25 mouse cellular contexts compared by ENCODE assay signal in genomic region chr13:80518836-80519235, GRCm38 (mm10).
A peak's percentile ranks its signal among the peaks of the same experiment; 100 is the strongest.
DNase-seq lines count a peak whose midpoint lies in the region; ATAC-seq and TF ChIP-seq lines count a peak whose summit lies in the region.
"Had no signal": no experiment of that assay in that cellular context is flagged by ENCODE, and none has a peak within 500 bp of the region (broad histone marks: within the 10 kb centered on the region; RNA-seq: fewer than 3 reads in every experiment).

No protein-coding gene starts in this region.

- H3K4me1 ChIP-seq in heart, adult 2 months (ENCODE audit: control insufficient read depth, insufficient read depth, low read length), result no peaks in the 10 kb centered on the region
- H3K4me1 ChIP-seq in heart, embryonic 11.5 days (ENCODE audit: control insufficient read depth, insufficient read depth, low read length), result no peaks in the 10 kb centered on the region
- no peaks in the 10 kb centered on the region for H3K4me1 ChIP-seq in liver, postnatal 0 days (ENCODE audit: insufficient read depth)
- no peaks in the 10 kb centered on the region for H3K4me1 ChIP-seq in ES-E14 (ENCODE audit: control insufficient read depth in 2 of 2, insufficient read depth in 2 of 2, low read length in 2 of 2, poor library complexity in 1 of 2)
- no peaks in the 10 kb centered on the region for H3K4me1 ChIP-seq in stomach, postnatal 0 days (replicated peaks; ENCODE audit: control insufficient read depth, insufficient read depth)
- H3K4me1 ChIP-seq in thymus, adult 2 months (replicated peaks; ENCODE audit: control insufficient read depth, insufficient read depth, low read length), result no peaks in the 10 kb centered on the region
- H3K4me1 ChIP-seq: heart, embryonic 12.5 days; kidney, embryonic 15.5 days; limb, embryonic 12.5 days; liver, embryonic 12.5 days; lung, embryonic 15.5 days; midbrain, embryonic 10.5 days had no signal

- 80% methylated on average over 1 of the region's 1 CpGs for WGBS in heart, adult 2 months
- WGBS in heart, embryonic 11.5 days (ENCODE audit: insufficient replicate concordance), result 59% methylated on average over 1 of the region's 1 CpGs
- 61% methylated on average over 1 of the region's 1 CpGs for WGBS in liver, postnatal 0 days (ENCODE audit: insufficient replicate concordance)
- 86% methylated on average over 1 of the region's 1 CpGs for WGBS in stomach, postnatal 0 days
- WGBS in thymus, adult 2 months, result 80% methylated on average over 1 of the region's 1 CpGs

- H3K4me2 ChIP-seq in heart, embryonic 11.5 days, result no peak overlapping the region
- H3K4me2 ChIP-seq in liver, postnatal 0 days (ENCODE audit: low read depth, low read length), result no peak overlapping the region
- H3K4me2 ChIP-seq in stomach, postnatal 0 days (replicated peaks; ENCODE audit: low read depth), result no peak overlapping the region
- H3K4me2 ChIP-seq: heart, embryonic 12.5 days; kidney, embryonic 15.5 days; limb, embryonic 12.5 days; liver, embryonic 12.5 days; lung, embryonic 15.5 days had no signal

- DNase-seq in heart, adult 2 months, result no peak
- DNase-seq in liver, postnatal 0 days, result no peak
- DNase-seq in liver, result no peak
- DNase-seq in ES-E14 (ENCODE audit: low read depth, low spot score), result peak; percentile 27
- no peak for DNase-seq in stomach, postnatal 0 days (ENCODE audit: low spot score)
- DNase-seq in thymus, adult 2 months, result no peak
- no peak for DNase-seq in cerebellum, postnatal 10 days
- DNase-seq: adrenal gland, adult 2 months; cerebellum, adult 18-20 months; cerebellum, postnatal 25 days; heart, postnatal 14 days; kidney, adult 11 months; right cerebral cortex, adult 18-20 months had no signal

- no peaks in the 10 kb centered on the region for H3K27me3 ChIP-seq in heart, adult 2 months (ENCODE audit: control insufficient read depth, insufficient read depth, low read length)
- no peaks in the 10 kb centered on the region for H3K27me3 ChIP-seq in heart, embryonic 11.5 days (ENCODE audit: control insufficient read depth, insufficient read depth, low read length)
- H3K27me3 ChIP-seq in liver, postnatal 0 days (ENCODE audit: insufficient read depth, low read length), result no peaks in the 10 kb centered on the region
- no peaks in the 10 kb centered on the region for H3K27me3 ChIP-seq in stomach, postnatal 0 days (ENCODE audit: control insufficient read depth, insufficient read depth, low read length)
- no peaks in the 10 kb centered on the region for H3K27me3 ChIP-seq in thymus, adult 2 months (ENCODE audit: control insufficient read depth, insufficient read depth, low read length)
- H3K27me3 ChIP-seq: heart, embryonic 12.5 days; kidney, embryonic 15.5 days; limb, embryonic 12.5 days; liver, embryonic 12.5 days; lung, embryonic 15.5 days had no signal

- no peak overlapping the region for H3K27ac ChIP-seq in heart, adult 2 months
- H3K27ac ChIP-seq in heart, embryonic 11.5 days (ENCODE audit: low read depth, low read length), result no peak overlapping the region
- H3K27ac ChIP-seq in liver, postnatal 0 days (ENCODE audit: low read depth), result no peak overlapping the region
- no peak overlapping the region for H3K27ac ChIP-seq in ES-E14 (ENCODE audit: insufficient read depth, low read depth, low read length, poor library complexity, severe bottlenecking)
- no peak overlapping the region for H3K27ac ChIP-seq in stomach, postnatal 0 days (replicated peaks)
- H3K27ac ChIP-seq in thymus, adult 2 months (ENCODE audit: control insufficient read depth, insufficient read depth, low read length), result no peak overlapping the region
- H3K27ac ChIP-seq: hindbrain, postnatal 0 days; kidney, embryonic 15.5 days; limb, embryonic 12.5 days; liver, embryonic 12.5 days; lung, embryonic 15.5 days; macrophage; midbrain, embryonic 10.5 days had no signal

- no peak overlapping the region for H3K9ac ChIP-seq in heart, adult 2 months (ENCODE audit: low read depth, low read length)
- no peak overlapping the region for H3K9ac ChIP-seq in heart, embryonic 11.5 days (ENCODE audit: low read depth, low read length)
- H3K9ac ChIP-seq in liver, postnatal 0 days (replicated peaks), result no peak overlapping the region
- H3K9ac ChIP-seq in ES-E14 (ENCODE audit: insufficient read depth, low read depth, low read length, poor library complexity, severe bottlenecking), result no peak overlapping the region
- no peak overlapping the region for H3K9ac ChIP-seq in stomach, postnatal 0 days (ENCODE audit: low read length)
- H3K9ac ChIP-seq: heart, embryonic 12.5 days; kidney, embryonic 15.5 days; limb, embryonic 12.5 days; liver, embryonic 12.5 days; lung, embryonic 15.5 days had no signal

- no peaks in the 10 kb centered on the region for H3K79me2 ChIP-seq in heart, adult 2 months (replicated peaks; ENCODE audit: control insufficient read depth, insufficient read depth, low read length)

- no peak for TF ChIP-seq EP300 in heart, adult 2 months (IDR thresholded peaks at IDR 0.05; ENCODE audit: insufficient read depth, low read depth, low read length)
- TF ChIP-seq EP300 in liver, postnatal 0 days (IDR thresholded peaks at IDR 0.05; ENCODE audit: low read depth), result no peak
- no peak for TF ChIP-seq EP300 in stomach, postnatal 0 days (optimal IDR thresholded peaks at IDR 0.05)

- in situ Hi-C loops in ES-E14 (cut with MboI; ENCODE audit: low sequenced_read_pairs in 2 of 2, unreplicated experiment in 2 of 2), result no loop called here

- intact Hi-C loops in heart, adult 2 months (cut with DNase I), result no loop called here

- ATAC-seq in heart, embryonic 11.5 days (replicated peaks; ENCODE audit: insufficient number of reproducible peaks, low FRiP score, low TSS enrichment), result no peak
- ATAC-seq in liver, postnatal 0 days, result no peak
- no peak for ATAC-seq in stomach, postnatal 0 days (ENCODE audit: low FRiP score, low TSS enrichment)
- ATAC-seq: forebrain, embryonic 14.5 days; hindbrain, postnatal 0 days; liver, embryonic 12.5 days; midbrain, embryonic 16.5 days had no signal

- TF ChIP-seq CTCF in heart, adult 2 months (IDR thresholded peaks at IDR 0.05), result peak; percentile 35
- TF ChIP-seq CTCF in liver, postnatal 0 days (IDR thresholded peaks at IDR 0.05; ENCODE audit: low read depth), result 0 out of 2 replicates have a peak, but pooled peaks have one; percentile 2
- TF ChIP-seq CTCF in stomach, postnatal 0 days (IDR thresholded peaks at IDR 0.05; ENCODE audit: low read depth), result 0 out of 2 replicates have a peak, but pooled peaks have one; percentile 18
- no peak for TF ChIP-seq CTCF in thymus, adult 2 months (IDR thresholded peaks at IDR 0.05; ENCODE audit: borderline replicate concordance, control insufficient read depth, extremely low read depth, insufficient read depth, low read length, poor library complexity)

- no peak for TF ChIP-seq POLR2A in heart, adult 2 months (IDR thresholded peaks at IDR 0.05; ENCODE audit: insufficient read depth, low read depth, low read length)
- no peak for TF ChIP-seq POLR2A in thymus, adult 2 months (IDR thresholded peaks at IDR 0.05; ENCODE audit: control insufficient read depth, extremely low read depth, insufficient read depth, low read length, poor library complexity)

- H3K4me3 ChIP-seq in heart, adult 2 months, result no peak overlapping the region
- H3K4me3 ChIP-seq in heart, embryonic 11.5 days (ENCODE audit: low read depth, low read length), result no peak overlapping the region
- H3K4me3 ChIP-seq in liver, postnatal 0 days (ENCODE audit: low read depth, low read length), result no peak overlapping the region
- no peak overlapping the region for H3K4me3 ChIP-seq in ES-E14 (ENCODE audit: insufficient read depth in 1 of 2, low read depth in 1 of 2, low read length in 2 of 2, poor library complexity in 1 of 2, severe bottlenecking in 1 of 2)
- no peak overlapping the region for H3K4me3 ChIP-seq in stomach, postnatal 0 days (ENCODE audit: low read depth, low read length)
- no peak overlapping the region for H3K4me3 ChIP-seq in thymus, adult 2 months (ENCODE audit: control insufficient read depth, insufficient read depth, low read length)
- H3K4me3 ChIP-seq: heart, embryonic 12.5 days; kidney, embryonic 15.5 days; limb, embryonic 12.5 days; liver, embryonic 12.5 days; lung, embryonic 15.5 days; midbrain, embryonic 10.5 days; myocyte had no signal

- H3K36me3 ChIP-seq in heart, adult 2 months (ENCODE audit: control insufficient read depth, insufficient read depth, low read length), result no peaks in the 10 kb centered on the region
- H3K36me3 ChIP-seq in heart, embryonic 11.5 days (ENCODE audit: control insufficient read depth, insufficient read depth, low read length), result no peaks in the 10 kb centered on the region
- H3K36me3 ChIP-seq in liver, postnatal 0 days (replicated peaks; ENCODE audit: insufficient read depth, low read length), result no peaks in the 10 kb centered on the region
- H3K36me3 ChIP-seq in ES-E14 (ENCODE audit: control insufficient read depth, insufficient read depth, low read length, poor library complexity, severe bottlenecking), result no peaks in the 10 kb centered on the region
- no peaks in the 10 kb centered on the region for H3K36me3 ChIP-seq in stomach, postnatal 0 days (ENCODE audit: control insufficient read depth, insufficient read depth, low read length)
- H3K36me3 ChIP-seq in thymus, adult 2 months (ENCODE audit: control insufficient read depth, insufficient read depth, low read length), result no peaks in the 10 kb centered on the region
- H3K36me3 ChIP-seq: heart, embryonic 12.5 days; kidney, embryonic 15.5 days; limb, embryonic 12.5 days; liver, embryonic 12.5 days; lung, embryonic 15.5 days; midbrain, embryonic 10.5 days had no signal

- no peaks in the 10 kb centered on the region for H3K9me3 ChIP-seq in heart, embryonic 11.5 days (replicated peaks; ENCODE audit: control insufficient read depth, low read length)
- H3K9me3 ChIP-seq in liver, postnatal 0 days (ENCODE audit: low read length), result no peaks in the 10 kb centered on the region
- no peaks in the 10 kb centered on the region for H3K9me3 ChIP-seq in ES-E14 (ENCODE audit: control insufficient read depth, insufficient read depth, low read depth, low read length)
- no peaks in the 10 kb centered on the region for H3K9me3 ChIP-seq in stomach, postnatal 0 days (ENCODE audit: control insufficient read depth, low read length)
- H3K9me3 ChIP-seq: heart, embryonic 12.5 days; kidney, embryonic 15.5 days; limb, embryonic 12.5 days; liver, embryonic 12.5 days; lung, embryonic 15.5 days; midbrain, embryonic 10.5 days had no signal

TF ChIP-seq in ES-E14, 5 proteins besides CTCF, POLR2A, EP300 and RAD21:
- no peak for TF ChIP-seq ZNF384 (IDR thresholded peaks at IDR 0.05; ENCODE audit: low read depth, low read length)
- TF ChIP-seq MAFK (IDR thresholded peaks at IDR 0.05; ENCODE audit: insufficient read depth, low read depth, low read length), result no peak
- TF ChIP-seq HCFC1 (IDR thresholded peaks at IDR 0.05; ENCODE audit: borderline replicate concordance, insufficient read depth, low read length), result no peak
- TF ChIP-seq ZC3H11A (IDR thresholded peaks at IDR 0.05; ENCODE audit: borderline replicate concordance, low read depth, low read length), result no peak
- TF ChIP-seq CHD2 (IDR thresholded peaks at IDR 0.05; ENCODE audit: low read depth, low read length), result no peak
